Mouse (Mus musculus): ENCODE results near the gene Fam240b.

GRCm38 (mm10) chr13:64440592-64440991, 57.0 kb downstream of the Fam240b start:
- TF ChIP-seq POLR2A (IDR thresholded peaks at IDR 0.05; ENCODE audit: borderline replicate concordance, extremely low read depth, low read depth, low read length) (no peak), CTCF (IDR thresholded peaks at IDR 0.05; ENCODE audit: insufficient read depth, low read length) (no peak)
